Mouse (Mus musculus) frontal cortex, postnatal 25 days (tissue): ENCODE measurements at regions not wholly inside any gene's neighbourhood (a gene's known extent, or its start where the extent isn't known, plus 50 kb on each side); places are given as distances from the start of the nearest gene placed in this dataset.
A peak's percentile ranks its signal among the peaks of the same experiment; 100 is the strongest.
"Not testable (repeated sequence)": the region's sequence is repeated elsewhere in the genome, so short reads cannot be mapped to it uniquely, and the experiment has no call there.

Experiments used
- DNase-seq, 2 experiments: peaks; one replicate each; pipeline ENCODE4 v3.0.0; 2022; ENCODE audit warnings: low spot score in 2 of 2

DNA sequence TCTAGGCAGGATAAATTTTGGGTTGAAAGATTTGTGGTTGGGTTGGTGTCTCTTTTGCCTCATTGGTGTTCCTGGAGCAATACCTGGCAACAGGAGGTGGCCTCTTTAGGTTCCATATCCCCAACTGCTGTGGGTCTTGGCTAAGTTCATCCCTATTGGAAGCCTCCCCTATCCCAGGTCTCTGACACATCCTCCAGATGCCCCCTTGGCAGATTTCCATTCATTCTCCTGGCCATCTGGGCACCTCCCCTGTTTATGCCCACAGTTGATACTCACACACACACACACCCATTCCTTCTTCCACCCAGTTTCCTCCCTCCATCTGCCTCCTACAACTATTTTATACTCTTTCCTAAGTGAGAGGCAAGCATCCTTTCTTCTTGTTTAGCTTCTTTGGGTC, 984.9 kb upstream of the Gm12353 start:
- DNase-seq: no peak

GRCm38 (mm10) chr4:18639035-18639434, 966.2 kb upstream of the Gm12353 start:
- DNase-seq: no peak

- peak in 1 of 2 experiments; percentile 11 for DNase-seq
Observed at GRCm38 (mm10) chr4:18649153-18649552, 956.1 kb upstream of the Gm12353 start.

DNA sequence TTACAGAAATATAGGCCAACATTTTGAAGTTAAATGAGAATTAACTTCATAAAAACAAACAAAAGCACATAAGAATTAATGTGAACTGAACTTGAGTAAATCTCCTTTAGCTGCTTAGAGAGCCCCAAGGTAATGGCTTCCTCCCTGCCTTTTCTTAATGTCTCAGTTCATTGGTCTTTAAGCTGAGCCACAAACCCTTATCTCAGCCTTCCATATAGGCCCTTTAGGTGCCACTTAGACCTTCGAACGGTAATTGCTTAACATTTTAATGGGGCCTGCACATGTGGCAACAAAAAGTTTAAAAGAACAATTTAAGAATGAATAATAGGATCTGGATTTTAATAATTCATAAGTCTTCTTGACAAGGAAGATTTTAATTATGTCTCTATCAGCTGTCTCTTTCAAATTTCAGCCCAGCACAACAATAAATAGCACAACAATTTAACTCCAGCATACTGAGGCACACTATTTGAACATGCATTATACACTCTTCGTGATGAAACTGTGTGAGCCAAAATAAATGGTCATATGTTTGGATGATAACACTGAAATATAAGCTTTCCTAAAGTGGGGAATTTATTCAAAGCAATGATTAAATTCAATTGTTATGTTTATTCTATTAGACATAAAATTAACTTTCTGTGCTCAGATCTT, 919.2 kb upstream of the Gm12353 start:
- no peak for DNase-seq

DNA sequence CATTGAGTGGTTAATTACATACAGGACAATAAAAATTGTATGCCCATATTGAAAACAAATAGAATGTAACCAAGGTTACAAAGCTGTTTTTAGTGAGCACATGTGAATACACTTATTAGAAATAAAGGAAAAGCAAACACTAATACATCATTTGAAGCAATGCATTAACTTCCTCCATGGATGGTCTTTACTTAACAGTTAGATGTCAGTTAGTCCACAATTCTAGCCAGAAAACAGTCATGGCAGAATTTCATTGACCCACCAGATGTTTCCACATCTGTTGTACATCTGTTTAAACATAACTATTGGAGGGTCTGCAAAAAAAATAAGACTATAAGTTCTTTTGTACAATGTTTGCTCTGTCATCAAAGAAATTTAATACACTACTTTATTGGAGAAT, 911.2 kb upstream of the Gm12353 start:
- no peak for DNase-seq

GRCm38 (mm10) chr4:18696246-18696645, 909.0 kb upstream of the Gm12353 start:
- DNase-seq: no peak

DNA sequence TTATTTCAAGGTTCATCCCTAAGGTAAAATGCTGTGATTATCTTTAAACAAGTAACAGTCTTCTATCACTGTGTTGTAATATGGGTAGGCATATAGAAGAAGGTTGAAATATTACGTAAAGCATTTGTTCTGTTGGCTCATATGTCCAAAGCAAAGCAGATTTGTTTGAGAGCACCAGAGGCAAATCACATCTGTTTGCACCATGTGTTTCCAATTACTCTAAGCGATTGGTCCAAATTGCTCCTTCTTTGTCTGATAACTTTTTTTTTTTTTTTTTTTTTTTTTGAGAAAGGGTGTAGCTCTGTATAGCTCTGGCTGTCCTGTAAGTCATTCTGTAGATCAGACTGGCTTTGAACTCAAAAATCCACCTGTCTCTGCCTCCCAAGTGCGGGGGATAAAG, 861.0 kb upstream of the Gm12353 start:
- no peak for DNase-seq

GRCm38 (mm10) chr4:18788398-18788797, 816.9 kb upstream of the Gm12353 start:
- DNase-seq: no peak

GRCm38 (mm10) chr4:18795740-18796394, 809.4 kb upstream of the Gm12353 start:
- no peak for DNase-seq

DNA sequence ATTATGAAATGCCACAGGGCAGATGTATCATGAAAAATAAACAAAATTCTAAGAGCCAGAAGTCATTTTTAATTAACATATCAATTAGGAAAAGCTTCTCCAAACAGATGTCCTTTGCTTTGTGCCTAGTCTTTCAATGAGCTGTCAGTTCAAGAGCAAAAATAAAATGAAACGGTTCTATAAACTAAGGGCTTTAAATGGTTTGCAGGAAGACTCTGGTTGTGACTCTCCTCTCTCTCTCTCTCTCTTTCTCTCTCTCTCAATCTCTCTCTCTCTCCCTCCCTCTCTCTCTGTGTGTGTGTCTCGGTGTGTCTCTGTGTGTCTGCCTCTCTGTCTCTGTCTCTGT, 808.9 kb upstream of the Gm12353 start:
- no peak for DNase-seq

DNA sequence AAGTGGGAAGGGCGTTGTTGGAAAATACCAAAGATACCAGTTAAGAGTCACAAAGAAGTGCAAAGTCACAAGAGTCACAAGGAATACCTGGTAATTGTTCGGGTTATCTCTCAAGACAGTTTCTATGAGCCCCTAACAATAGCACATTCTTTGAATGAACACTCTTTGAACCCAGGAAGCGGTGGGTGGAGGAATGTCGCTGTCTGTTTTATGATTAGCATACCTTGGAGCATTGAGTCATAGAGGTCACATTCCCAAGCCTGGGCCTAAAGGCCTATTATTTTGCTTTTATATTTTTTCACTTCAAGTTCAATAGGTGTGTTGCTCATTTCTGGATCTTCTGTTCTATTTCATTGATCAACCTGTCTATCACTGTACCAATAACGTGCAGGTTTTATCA, 802.1 kb upstream of the Gm12353 start:
- not testable (repeated sequence) for DNase-seq
